Mouse (Mus musculus) gastrocnemius, adult 2 months (tissue): Measurements from ENCODE around the gene Sh3d19. TPM values are rescaled to one million over a fixed set of nuclear protein-coding genes. Genes with fewer than 3 reads are reported as not detected.
A peak's percentile ranks its signal among the peaks of the same experiment; 100 is the strongest.

Experiments used
- DNase-seq: peaks from one replicate; pipeline ENCODE4 v3.0.0; 2022
- H3K27ac ChIP-seq: fragments of 200-600 bp; 2 replicates; pipeline ENCODE4 v1.8.1; 2022; ENCODE audit warnings: mild to moderate bottlenecking
- H3K4me3 ChIP-seq: fragments of 200-600 bp; 2 replicates; pipeline ENCODE4 v1.8.1; 2022; ENCODE audit warnings: mild to moderate bottlenecking, moderate library complexity
- CTCF ChIP-seq: fragments of 200-600 bp; IDR thresholded peaks from 2 replicates; pipeline ENCODE4 v1.8.1; 2022; ENCODE audit warnings: antibody characterized with exemption, mild to moderate bottlenecking, moderate library complexity
- intact Hi-C: fragments of 180-260 bp; cut with DNase I; formaldehyde crosslinking; loops from one replicate; pipeline ENCODE4 v1.15.1; 2025
- total RNA-seq, 2 experiments: library from RNA; stranded (reverse); gene quantifications; 2 replicates each; pipeline ENCODE4 v1.2.3; 2021

Gene Sh3d19
- total RNA-seq, 2 experiments from 2014 or later = 12.5 to 13.2 TPM

GRCm38 (mm10) chr3:86047686-86048408 is 76.9 kb downstream of the Sh3d19 start:
- no peak for DNase-seq
- TF ChIP-seq CTCF = no peak
- Histone ChIP-seq H3K4me3 (no peak overlapping the region), H3K27ac (no peak overlapping the region)
- intact Hi-C loops = no loop called here

- intact Hi-C loops = no loop called here
- Histone ChIP-seq H3K4me3 (no peak overlapping the region), H3K27ac (no peak overlapping the region)
- no peak for DNase-seq
- no peak for TF ChIP-seq CTCF
These were observed 78.1 kb downstream of the Sh3d19 start for GRCm38 (mm10) chr3:86049041-86049440.

- DNase-seq = peak; percentile 80
- no peak overlapping the region for H3K4me3 ChIP-seq
- intact Hi-C loops = no loop called here
- H3K27ac ChIP-seq = peak overlapping the region; percentile 68
- TF ChIP-seq CTCF = no peak
These were observed 85.8 kb downstream of the Sh3d19 start for GRCm38 (mm10) chr3:86056678-86057077.

GRCm38 (mm10) chr3:86057436-86058095 is 86.7 kb downstream of the Sh3d19 start:
- Histone ChIP-seq H3K4me3 (no peak overlapping the region), H3K27ac (peak overlapping the region; percentile 68)
- intact Hi-C loops = no loop called here
- DNase-seq = no peak
- TF ChIP-seq CTCF = no peak

- Histone ChIP-seq H3K27ac (no peak overlapping the region), H3K4me3 (no peak overlapping the region)
- DNase-seq = no peak
- TF ChIP-seq CTCF = peak; percentile 33; the same call in 1 of the 2 replicates
- intact Hi-C loops = no loop called here
These were observed 98.8 kb downstream of the Sh3d19 start for GRCm38 (mm10) chr3:86069646-86070250.

GRCm38 (mm10) chr3:86070799-86071198 is 99.9 kb downstream of the Sh3d19 start:
- H3K27ac ChIP-seq = no peak overlapping the region
- no peak for TF ChIP-seq CTCF
- DNase-seq = no peak
- no peak overlapping the region for H3K4me3 ChIP-seq
- intact Hi-C loops = no loop called here

GRCm38 (mm10) chr3:86072066-86072465 is 101.2 kb downstream of the Sh3d19 start:
- TF ChIP-seq CTCF = no peak
- H3K27ac ChIP-seq = no peak overlapping the region
- no peak overlapping the region for H3K4me3 ChIP-seq
- intact Hi-C loops = no loop called here
- DNase-seq = no peak

- TF ChIP-seq CTCF = no peak
- DNase-seq = no peak
- intact Hi-C loops = no loop called here
- no peak overlapping the region for H3K4me3 ChIP-seq
- H3K27ac ChIP-seq = no peak overlapping the region
These were observed 102.0 kb downstream of the Sh3d19 start for GRCm38 (mm10) chr3:86072889-86073288.

- H3K4me3 ChIP-seq = no peak overlapping the region
- TF ChIP-seq CTCF = peak; percentile 51
- no peak for DNase-seq
- H3K27ac ChIP-seq = no peak overlapping the region
- intact Hi-C loops = no loop called here
These were observed 104.7 kb downstream of the Sh3d19 start for GRCm38 (mm10) chr3:86075593-86075992.

GRCm38 (mm10) chr3:86076511-86077283 is 105.8 kb downstream of the Sh3d19 start:
- no peak for DNase-seq
- no peak for TF ChIP-seq CTCF
- intact Hi-C loops = no loop called here
- Histone ChIP-seq H3K27ac (no peak overlapping the region), H3K4me3 (no peak overlapping the region)

GRCm38 (mm10) chr3:86083051-86083450 is 112.1 kb downstream of the Sh3d19 start:
- intact Hi-C loops = no loop called here
- no peak for DNase-seq
- TF ChIP-seq CTCF = no peak
- Histone ChIP-seq H3K4me3 (no peak overlapping the region), H3K27ac (no peak overlapping the region)

- intact Hi-C loops = no loop called here
- no peak for DNase-seq
- Histone ChIP-seq H3K27ac (no peak overlapping the region), H3K4me3 (no peak overlapping the region)
- no peak for TF ChIP-seq CTCF
These were observed 114.1 kb downstream of the Sh3d19 start for GRCm38 (mm10) chr3:86085001-86085400.

GRCm38 (mm10) chr3:86087872-86088271 is 117.0 kb downstream of the Sh3d19 start:
- no peak for DNase-seq
- H3K27ac ChIP-seq = no peak overlapping the region
- intact Hi-C loops = no loop called here
- no peak overlapping the region for H3K4me3 ChIP-seq
- TF ChIP-seq CTCF = no peak
